Mouse (Mus musculus): ENCODE results near the gene Dscaml1.

Dscaml1 gene

DNA sequence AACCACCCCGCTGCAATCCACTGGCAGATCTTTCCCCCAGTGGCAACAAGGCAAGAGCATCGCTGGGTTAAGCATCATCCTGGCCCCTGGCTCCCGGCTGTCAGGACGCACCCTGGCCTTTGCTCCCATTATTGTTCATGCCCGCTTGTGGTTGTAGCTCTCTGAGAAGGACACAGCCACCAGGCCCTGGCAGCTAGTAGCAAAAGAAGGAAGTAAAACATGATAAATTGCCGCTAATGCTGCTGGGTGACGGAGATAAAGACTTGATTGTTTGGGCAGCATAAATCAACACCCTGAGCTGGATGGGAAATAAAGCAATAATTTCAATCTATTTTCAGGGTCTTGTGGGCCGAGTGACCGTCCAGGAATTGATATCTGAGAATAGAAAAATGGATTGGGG, 81.1 kb downstream of the Dscaml1 start:
- DNase-seq (ENCODE audit: low spot score) = no peak

DNA sequence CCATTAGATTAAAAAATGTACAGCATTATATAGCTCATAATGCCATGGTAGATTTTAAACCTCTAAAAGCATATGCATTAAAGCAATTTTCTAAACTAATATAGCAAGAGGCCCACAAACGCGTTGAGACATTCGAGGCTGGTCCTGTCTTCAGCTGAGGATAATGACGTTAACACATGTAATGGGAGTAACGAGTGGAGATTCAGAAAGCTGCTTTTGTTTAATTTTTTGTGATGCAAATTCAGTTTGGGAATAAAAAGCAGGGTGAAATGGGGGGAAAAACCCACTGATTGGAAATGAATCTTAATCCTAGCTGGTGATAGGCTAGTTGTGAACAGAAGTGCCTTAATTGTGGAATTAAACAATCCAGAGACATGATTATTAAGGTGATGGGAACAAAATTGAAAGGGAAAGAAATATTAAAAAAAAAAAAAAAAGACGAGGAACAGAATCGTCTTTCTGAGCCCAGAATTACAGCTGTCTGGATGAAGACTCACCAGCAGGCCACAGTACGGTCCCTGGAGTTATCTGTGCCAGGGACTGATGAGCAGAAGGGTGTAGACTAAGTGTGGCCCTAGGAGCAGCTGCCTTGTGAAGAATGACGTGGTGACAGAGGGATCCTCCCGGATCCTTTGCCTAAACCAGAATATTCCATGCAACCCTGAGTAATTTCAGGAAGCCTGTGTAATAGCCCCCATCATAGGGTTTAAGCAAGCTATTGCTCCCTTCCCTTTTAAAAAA, 84.5 kb downstream of the Dscaml1 start:
- DNase-seq (ENCODE audit: low spot score) = no peak

DNA sequence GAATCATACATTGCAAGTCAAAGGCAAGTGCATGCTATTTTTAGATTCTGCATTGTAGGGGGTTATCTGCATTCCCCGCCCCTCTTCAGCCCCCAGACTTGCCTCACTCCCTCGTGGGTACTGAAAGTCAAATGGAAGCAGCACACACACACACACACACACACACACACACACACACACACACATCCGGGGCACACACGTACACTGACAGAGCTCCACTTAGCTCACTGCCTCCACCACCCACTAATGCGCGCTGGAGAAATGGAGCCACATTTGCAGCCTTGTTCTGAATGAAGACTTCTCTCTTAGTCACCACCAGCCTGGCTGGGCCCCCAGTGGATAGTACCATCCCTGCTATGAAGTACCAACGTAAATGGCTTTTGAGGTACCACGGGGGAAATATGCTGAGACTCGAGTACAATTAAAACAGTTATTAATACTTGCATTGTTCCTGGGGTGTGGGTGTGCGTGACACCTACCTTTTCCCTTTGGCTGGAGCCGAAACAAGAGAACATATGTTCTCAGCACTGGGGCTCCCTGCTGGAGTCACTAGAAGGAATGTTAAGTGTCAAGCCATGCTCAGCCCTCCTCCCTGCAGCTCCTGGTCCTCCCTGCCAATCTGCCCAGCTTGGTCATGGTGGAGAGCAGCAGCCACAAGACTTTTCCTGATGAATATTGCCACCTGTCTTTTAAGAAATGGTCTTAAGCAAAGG, 91.7 kb downstream of the Dscaml1 start:
- DNase-seq (ENCODE audit: low spot score) = no peak

DNA sequence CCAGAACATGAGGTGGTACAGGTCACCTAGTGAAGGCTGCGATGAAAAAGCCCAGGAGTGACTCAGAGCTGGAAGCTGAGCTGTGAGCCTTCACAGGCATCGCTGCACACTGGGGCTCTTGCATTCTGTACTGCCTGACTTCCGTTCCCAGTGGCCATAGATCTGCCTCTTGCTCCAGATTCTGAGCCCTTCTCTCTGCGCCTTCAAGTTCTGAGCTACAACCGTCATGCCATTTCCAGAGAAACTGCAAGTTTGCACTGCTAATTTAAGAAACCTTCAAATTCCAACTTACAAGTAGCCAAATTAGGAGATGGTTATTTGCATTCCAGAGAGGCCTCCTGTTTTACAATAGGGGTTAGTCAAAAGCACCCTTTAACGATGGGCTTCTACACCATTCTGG, 93.4 kb downstream of the Dscaml1 start:
- DNase-seq (ENCODE audit: low spot score) = no peak

DNA sequence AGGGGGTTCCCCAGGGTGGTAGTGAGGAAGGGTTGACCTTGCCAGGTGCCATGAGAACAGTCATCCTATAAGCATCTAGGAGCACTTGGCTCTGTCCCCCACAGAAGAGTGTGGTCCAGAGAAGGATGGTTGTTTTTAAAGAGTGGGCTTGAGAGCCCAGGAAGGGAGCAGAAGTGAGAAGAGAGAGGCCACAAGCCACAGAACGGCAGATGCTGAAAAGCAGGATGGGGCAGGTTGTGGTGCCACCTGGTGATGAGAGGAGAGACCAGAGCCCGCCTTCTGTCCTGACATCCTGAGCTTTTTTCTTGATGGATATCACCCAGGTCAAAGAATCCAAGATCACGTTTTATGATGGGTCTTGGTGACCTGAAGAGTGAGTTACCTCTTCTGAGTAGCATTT, 96.4 kb downstream of the Dscaml1 start:
- no peak for DNase-seq (ENCODE audit: low spot score)

DNA sequence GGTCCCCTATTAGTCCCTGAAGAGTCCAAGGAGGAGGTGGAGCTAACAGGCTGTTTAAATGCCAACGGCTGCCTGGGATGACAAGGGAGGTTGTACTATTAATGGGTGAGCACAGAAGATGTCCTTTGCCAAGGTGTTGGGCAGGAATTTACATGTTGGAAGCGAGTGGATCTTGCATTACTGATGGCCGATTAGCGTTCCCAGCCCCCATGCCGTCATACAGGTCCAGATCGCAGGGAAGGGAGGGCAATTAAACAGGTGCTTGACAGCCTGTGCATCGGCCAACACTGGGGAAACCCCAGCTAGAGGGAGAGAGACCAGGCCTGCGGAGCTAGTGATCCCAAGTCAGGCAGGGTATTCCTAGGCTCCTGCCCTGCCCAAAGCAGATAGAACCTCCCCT, 98.1 kb downstream of the Dscaml1 start:
- no peak for DNase-seq (ENCODE audit: low spot score)

DNA sequence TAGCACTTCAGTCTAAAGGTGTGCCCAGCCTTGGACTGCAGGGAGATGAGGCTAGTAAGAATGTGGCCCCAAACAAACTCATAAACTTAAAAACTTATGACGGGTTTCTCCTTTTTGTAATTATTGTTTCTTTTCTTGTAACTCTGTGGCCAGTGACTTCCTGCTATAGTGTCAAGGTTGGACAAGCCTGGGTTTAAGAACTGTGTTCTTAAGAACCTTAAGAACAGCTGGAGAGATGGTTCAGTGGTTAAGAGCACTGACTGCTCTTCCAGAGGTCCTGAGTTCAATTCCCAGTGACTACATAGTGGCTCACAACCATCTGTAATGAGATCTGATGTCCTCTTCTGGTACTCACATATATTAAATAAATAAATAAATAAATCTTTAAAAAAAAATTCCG, 106.8 kb downstream of the Dscaml1 start:
- no peak for DNase-seq (ENCODE audit: low spot score)

DNA sequence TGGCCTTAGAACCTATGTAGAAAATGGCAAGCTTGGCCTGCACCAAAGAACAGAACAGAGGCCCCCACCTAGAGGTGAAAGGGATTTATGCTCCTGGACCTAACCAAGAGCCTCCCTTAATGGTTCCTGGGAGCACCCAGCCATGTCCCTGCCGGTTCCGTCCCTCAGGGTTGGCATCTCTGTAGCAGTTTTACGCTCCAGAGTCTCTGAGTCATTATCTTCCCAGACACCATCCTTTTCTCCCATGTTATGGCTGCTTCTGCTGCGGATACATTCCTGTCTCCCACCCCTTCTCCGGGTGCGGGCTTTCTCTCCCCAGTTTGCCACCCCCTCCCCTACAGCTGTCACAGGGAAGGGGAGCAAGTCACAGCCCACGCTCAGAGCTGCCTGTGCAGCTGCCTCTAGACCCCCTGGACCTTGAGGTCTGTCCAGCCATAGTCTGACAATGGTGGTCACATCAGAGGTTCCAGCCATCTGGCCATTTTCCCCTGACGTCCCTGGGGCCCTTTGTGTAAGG, 108.1 kb downstream of the Dscaml1 start:
- DNase-seq (ENCODE audit: low spot score) = no peak

DNA sequence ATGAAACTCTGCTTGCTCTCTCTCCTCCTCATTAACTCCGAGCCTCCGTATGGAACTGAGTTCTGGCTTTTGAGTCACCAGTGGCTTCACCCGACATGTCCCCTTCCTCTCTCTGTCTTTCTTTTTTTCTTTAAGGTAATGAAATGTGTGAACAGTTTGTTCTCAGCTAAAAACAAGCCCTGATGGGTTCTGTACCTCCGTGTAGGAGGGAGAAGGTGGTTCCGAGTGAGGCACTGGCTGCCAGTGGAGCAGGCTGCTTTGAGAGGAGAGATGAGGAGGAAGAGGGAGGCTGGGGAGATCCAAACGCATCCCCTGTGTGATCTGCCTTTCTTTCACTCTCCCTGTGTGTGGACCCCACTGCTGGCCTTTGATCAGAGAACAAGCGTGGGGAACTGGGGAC, 111.2 kb downstream of the Dscaml1 start:
- DNase-seq (ENCODE audit: low spot score) = no peak

DNA sequence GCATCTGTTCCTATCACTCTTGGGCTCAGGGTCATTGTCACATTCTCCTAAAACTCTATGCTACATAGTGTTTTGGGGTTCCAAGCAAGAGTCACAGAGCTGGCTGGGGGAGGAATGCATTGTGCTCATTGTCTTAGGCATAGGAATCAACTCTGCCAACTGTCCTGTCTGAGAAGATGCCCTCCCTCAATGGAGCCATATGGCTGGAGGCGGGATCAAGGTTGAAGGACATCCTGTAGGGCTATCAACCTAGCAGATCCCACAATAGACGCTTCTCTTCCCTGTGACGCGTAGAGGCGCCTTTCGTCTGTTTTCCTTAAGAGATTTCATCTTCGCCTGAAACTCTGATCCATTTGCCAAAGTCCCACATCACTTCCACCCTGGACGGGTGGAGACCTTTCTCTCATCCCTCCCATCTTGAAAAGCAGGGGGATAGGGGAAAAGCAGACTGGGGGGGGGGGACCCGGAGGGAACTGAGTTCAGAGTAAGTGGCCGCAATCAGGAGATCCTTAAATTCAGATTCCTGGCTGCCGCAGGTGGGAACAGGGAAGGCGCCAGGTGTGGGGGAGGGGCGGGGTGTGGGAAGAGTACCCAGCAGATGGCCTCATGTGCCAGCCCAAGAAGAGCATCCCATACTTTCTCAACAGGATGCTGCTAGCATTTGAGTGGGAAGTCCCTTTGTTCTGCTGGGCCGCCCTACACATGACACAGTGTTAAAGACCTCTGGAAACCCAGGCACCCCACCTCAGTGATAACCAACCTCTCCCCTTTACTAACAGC, 113.0 kb downstream of the Dscaml1 start:
- no peak for DNase-seq (ENCODE audit: low spot score)

DNA sequence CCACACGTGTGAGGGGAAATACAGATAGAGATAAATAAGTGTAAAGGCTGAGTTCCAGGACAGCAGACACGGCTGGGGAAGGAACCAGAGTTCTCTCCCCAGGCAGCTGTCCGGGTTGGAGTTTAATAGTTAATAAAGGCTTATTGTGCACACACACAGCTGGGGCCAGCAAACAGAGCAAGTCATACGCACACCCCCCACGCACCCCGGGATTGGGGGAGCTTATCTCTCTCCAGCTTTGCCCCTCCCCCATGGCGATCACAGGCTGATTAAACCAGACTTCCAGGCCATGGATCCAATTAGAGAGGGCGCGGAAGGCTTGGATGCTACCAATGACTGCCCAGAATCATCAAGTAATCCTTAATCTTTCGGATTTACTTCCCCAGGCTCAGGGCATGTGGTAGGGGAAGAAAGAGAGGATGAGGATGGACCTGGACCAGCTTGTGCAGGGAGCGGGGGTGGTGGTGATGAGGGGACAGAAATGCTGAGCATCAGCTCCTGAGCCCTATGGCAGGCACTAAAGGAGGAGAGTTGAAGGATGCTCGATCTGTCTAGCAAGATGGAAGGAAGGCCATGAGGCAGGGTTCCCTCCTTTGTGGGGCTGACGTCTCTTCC, 119.7 kb downstream of the Dscaml1 start:
- no peak for DNase-seq (ENCODE audit: low spot score)

DNA sequence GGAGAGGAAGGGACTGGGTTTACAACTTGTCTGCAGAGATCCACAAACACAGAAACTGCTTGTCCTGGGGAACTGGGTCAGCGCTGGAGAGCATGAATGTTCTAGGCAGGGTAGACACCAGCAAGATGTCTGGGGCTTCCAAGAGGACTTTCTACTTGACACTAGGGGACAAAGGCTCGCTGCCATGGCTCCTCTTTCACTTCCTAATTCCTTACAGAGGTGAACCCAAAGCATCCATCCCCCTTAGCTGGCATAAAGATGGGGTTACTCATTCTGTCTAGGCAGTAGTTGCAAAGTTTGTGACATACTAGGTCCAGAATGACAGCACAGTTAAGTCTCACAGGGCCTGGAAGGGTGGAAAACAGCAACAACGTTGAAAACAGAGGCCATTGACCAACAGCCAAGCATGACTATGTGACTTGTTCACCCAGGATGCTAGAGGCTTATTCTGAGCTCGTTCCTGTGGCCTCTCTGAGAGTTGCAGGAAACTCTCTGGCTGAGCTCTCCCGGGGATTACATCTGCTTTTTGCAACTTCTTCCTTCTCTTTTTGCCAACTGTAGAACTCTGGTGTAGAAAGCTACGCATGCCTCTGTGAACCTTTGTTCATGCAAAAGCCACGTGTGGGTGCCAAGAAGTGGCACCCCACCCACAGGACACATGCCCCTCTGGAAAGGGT, 120.6 kb downstream of the Dscaml1 start:
- no peak for DNase-seq (ENCODE audit: low spot score)

DNA sequence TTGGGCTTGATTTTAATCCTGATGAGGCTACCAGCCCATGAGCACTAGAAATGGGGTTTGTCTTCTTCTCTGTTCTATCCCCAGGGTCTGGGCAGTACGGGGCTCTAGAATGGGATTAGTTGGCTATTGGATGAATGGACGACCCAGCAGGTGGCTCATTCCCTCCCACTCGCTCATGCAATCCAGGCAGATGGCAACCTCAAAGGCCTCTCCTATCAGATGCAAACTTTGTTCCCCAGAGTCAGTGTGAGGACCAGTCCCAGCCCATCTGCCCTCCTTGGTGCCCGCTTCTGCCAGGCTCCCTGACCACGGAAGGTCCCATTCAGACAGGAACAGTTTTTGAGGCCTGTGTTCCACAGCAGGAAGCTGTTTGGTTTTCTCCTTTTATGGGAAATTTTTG, 123.4 kb downstream of the Dscaml1 start:
- no peak for DNase-seq (ENCODE audit: low spot score)

DNA sequence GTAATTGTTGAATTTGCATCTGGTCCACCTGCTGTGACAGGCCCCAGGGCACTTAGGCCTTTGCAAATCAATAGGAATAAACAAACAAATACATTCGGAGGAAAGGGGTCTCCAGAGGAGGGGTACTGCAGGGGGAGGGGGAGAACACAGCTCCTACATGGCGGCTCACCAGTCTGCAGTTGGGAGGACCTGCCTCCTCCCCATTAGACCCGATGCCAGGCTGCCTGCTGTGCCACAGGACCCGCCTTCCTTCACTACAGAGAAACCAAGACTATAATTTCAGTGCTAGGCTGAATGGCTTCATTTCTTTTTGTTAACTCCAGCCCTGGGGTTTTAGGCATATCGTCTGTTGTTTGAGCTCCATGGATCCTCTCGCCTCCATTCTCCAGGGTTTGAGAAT, 123.8 kb downstream of the Dscaml1 start:
- DNase-seq (ENCODE audit: low spot score) = no peak

DNA sequence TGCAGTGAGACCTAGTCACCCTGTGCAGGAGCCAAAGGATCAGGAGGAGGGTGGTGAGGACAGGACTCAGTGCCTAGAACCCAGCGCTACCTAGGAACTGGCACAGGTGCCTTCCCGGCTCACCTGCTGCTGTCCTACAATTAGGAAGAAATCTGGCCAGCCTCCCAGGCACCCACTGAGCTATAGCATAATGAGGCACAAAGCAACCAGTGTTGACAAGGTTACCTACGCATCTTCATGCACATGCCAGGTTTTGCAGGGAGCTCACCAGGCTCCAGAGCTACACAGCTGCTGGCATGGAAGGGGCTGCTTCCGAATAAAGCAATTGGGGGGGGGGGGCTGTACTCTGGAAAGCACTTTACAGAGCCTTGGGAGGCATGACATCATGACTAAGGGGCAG, 124.2 kb downstream of the Dscaml1 start:
- DNase-seq (ENCODE audit: low spot score) = no peak

DNA sequence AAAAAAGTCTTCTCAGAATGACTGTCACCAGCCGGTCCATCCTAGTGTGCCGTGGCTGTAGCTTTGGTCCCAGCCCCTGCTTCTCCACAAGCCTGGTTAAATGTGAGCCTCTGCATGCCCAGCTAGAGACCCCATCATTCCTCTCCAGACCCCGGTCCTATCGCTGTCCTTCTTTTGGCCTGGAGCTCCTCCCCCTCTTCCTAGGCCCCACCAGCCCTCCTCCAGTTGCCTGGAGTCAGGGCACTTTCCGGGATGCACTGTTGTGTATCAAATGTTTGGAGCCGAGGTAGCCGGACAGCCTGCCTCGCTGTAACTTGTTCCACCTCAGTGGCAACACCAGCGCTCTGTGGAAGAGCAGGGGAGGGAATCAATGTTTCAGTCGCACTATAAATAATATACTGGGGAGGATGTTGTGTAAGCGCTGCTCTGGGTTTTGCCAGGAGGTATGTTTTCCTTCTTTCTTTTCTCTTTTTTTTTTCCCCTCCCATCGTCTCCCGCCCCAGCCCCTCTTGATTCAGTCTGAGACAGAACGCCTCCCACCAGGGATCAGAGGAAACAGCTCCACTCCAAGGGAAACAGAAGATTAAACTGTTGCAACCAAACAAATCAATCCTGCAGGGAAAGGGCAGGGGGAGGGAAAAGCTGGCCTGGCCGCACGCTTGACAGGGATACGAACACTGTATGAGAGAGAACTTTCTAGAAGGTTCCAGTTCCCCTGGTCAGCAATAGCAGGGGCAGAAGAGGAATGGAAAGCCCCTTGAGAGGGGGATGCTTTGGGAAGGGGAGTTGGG, 128.8 kb downstream of the Dscaml1 start:
- DNase-seq (ENCODE audit: low spot score) = no peak

DNA sequence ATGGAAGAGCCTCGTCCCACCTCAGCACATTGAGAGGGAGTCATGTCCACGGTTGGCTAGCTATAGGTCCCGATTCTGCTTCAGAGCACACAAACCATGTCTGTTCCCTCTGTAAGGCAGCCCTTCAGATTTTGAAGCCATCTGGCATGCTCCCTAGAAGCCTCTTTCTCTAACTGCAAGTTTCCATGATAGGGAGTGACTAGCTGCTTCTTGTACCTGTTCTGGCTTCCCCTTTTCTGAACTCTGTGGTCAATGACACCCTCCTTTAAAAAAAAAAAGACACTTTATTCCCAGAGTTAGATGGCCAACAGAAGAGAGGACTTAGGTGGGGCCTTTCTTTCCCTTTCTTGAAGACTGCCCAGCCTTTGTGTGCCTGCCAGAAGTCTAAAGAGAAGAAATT, 130.5 kb downstream of the Dscaml1 start:
- DNase-seq (ENCODE audit: low spot score) = no peak

DNA sequence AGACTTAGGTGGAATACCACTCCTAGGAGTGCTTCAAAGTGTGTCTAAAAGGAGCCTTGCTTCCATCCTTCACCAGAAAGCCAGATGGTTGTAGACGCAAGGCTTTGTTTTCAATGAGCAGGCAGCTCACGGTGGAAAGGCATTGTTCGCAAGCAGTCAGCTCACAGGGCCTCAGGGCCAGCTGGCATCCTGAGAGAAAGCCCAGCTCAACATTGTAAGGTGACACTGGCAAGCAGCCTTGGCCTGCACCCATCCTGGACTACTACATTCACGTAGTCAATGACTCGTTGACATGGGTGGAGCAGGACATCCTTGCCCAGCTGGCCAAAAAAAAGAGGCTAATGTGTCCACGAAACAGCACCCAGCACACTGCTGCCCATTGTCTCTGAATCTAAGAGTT, 134.6 kb downstream of the Dscaml1 start:
- no peak for DNase-seq (ENCODE audit: low spot score)

DNA sequence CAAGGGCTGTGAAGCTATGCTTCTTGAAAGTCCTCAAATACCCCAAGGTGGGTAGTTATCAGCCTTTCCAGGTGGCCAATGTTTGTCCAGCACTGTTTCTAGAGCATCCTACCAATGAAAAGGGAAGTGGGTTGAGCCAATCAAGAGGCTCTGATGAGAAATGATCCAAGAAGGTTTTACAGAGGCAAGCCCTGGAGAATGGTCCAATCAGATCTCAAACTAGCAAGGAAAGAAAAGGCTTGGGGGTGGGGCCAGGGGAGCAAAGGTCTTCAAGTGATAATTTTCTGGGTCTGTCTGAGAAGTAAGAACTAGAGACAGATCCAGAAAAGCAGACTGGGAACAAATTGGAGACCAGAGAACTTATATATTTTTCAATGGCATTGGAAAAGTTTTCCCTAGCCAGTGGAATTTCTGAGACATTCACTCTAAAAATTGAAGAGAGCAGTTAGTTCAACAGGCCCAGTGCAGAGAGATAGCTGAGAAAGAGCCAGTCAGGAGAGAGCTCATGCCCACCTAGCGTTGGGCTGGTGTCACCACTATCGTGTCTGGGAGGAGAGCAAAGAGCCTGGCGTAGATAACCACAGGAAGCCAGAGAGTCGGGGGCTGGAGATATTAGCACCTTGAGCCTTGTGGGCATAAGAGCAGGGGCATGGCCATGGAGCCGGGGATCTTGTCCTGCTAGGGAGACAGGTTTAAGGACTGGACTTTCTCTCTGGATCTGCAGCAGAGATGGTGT, 140.6 kb downstream of the Dscaml1 start:
- no peak for DNase-seq (ENCODE audit: low spot score)

DNA sequence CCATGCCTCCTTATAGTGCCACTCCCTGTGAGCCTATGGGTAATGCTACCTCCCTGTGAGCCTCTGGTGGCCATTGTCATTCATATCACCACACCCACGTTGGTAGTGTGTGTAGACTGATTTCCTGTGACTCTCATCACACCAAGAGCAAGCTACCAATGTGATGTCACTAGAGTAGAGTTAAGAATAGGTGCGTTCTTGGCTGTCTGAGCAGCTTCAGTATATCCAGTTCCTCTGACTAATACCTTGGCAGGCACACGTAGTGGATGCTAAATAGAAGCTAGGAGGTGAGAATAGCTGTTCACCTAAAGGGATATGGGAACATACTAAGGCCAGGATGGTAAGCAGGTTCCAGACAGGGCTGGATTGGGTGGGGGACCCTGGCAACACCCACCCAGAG, 143.3 kb downstream of the Dscaml1 start:
- no peak for DNase-seq (ENCODE audit: low spot score)
